Mouse (Mus musculus): Measurements from ENCODE around the gene Nudt3. TPM values are rescaled to one million over a fixed set of nuclear protein-coding genes. Genes with fewer than 3 reads are reported as not detected.
A peak's percentile ranks its signal among the peaks of the same experiment; 100 is the strongest.

The Nudt3 gene
- polyA plus RNA-seq, 1 experiment from 2014 or later: 70.2 TPM

DNA sequence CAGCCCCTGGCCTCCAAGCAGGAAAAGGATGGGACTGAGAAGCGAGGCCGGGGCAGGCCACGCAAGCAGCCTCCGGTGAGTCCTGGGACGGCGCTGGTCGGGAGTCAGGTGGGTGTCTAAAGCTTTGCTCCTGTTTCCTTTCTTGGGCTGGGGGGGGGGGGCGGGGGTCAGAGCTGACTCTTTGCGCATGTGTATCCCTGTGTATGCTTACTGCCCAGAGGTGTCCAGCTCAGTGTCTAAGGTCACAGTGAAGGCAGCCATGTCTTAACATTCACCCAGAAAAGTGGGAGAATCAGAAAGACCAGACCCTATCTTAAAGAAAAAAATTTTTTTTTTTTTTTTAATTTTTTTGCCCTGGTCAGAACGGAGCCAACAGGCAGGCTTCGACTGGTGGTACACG, 63.7 kb downstream of the Nudt3 start:
- Histone ChIP-seq H3K9me3 (replicated peaks; ENCODE audit: low read length) (no peaks in the 10 kb centered on the region), H3K4me2 (ENCODE audit: low read length) (no peak overlapping the region), H3K27me3 (ENCODE audit: insufficient read depth, low read length) (no peaks in the 10 kb centered on the region), H3K4me3 (replicated peaks; ENCODE audit: low read depth, low read length) (no peak overlapping the region), H3K36me3 (ENCODE audit: insufficient read depth, low read length) (no peaks in the 10 kb centered on the region; the same call in 1 of the 2 replicates), H3K4me1 (replicated peaks; ENCODE audit: insufficient read depth, low read length) (peaks cover 20% of the 10 kb centered on the region), H3K9ac (ENCODE audit: low read depth, low read length) (no peak overlapping the region), H3K27ac (no peak overlapping the region)
- TF ChIP-seq CTCF (IDR thresholded peaks at IDR 0.05; ENCODE audit: low read depth): no peak
- WGBS: 69% methylated on average over 10 of the region's 12 CpGs
- DNase-seq (ENCODE audit: low spot score) (no peak), ATAC-seq (replicated peaks; ENCODE audit: low FRiP score, low read depth) (no peak)

DNA sequence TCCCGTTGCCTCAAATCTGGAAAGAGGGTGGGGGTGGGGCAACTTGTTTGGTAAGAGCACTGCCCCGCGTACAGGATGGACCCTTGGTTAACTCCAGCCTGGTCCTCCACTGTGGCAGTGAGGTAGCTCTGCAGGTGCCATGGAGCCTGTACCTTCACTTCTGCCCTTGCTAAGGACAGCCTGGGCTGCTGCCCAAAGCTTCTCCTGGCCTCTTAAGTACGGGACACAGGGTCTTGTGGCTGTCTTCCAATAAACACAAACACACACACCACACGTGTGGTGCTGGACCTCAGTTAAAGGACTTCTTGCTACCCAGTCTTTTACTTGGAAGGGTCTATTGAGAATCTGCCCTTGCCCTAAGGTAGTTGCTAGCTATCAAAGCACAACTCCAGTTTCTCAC, 64.5 kb downstream of the Nudt3 start:
- DNase-seq (ENCODE audit: low spot score): no peak
- Histone ChIP-seq H3K36me3 (ENCODE audit: insufficient read depth, low read length) (no peaks in the 10 kb centered on the region; the same call in 1 of the 2 replicates), H3K9ac (ENCODE audit: low read depth, low read length) (no peak overlapping the region), H3K9me3 (replicated peaks; ENCODE audit: low read length) (no peaks in the 10 kb centered on the region), H3K27ac (no peak overlapping the region), H3K4me2 (ENCODE audit: low read length) (peak overlapping the region; percentile 91), H3K27me3 (ENCODE audit: insufficient read depth, low read length) (no peaks in the 10 kb centered on the region), H3K4me3 (replicated peaks; ENCODE audit: low read depth, low read length) (no peak overlapping the region), H3K4me1 (replicated peaks; ENCODE audit: insufficient read depth, low read length) (peaks cover 18% of the 10 kb centered on the region)
- no peak for ATAC-seq (replicated peaks; ENCODE audit: low FRiP score, low read depth)
- WGBS: 15% methylated on average over 5 of the region's 5 CpGs
- no peak for TF ChIP-seq CTCF (IDR thresholded peaks at IDR 0.05; ENCODE audit: low read depth)

DNA sequence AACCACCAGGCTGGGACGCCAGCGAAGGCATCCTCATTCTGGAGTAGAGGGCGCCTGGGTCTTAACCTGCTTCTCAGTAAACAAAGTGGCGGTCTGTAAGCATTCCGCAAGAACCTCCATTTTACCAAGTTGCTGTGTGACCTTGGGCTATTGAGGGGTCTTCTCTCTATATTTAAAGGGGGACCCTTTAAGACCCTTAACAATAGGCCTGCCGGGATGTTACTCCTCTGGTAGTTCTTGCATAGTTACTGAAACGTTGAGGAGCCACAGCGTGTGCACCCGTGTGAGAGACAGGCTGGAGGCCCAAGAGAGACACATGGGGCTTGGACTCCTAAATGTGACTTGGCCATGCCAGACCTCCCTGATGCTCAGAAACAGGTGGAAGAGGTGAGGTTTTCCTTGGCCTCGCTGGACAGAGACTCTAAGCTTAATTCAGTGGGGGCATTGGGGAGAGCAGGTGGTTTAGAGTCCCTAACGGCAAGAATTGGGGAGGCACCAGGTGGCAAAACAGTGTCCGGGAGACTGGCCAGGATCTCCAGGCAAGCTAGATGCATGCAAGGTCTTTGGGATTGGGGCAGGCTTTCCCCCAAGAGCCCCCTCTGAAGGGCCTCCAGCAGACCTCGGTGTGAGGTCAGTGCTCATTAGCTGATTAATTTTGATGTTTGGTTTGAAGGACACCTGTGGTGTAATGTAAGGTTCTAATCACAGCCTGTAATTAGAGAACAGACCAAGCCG, 65.2 kb downstream of the Nudt3 start:
- Histone ChIP-seq H3K36me3 (ENCODE audit: insufficient read depth, low read length) (no peaks in the 10 kb centered on the region), H3K4me2 (ENCODE audit: low read length) (peak overlapping the region; percentile 91), H3K4me3 (replicated peaks; ENCODE audit: low read depth, low read length) (peak overlapping the region; percentile 77), H3K9me3 (replicated peaks; ENCODE audit: low read length) (no peaks in the 10 kb centered on the region), H3K27me3 (ENCODE audit: insufficient read depth, low read length) (no peaks in the 10 kb centered on the region), H3K27ac (peak overlapping the region; percentile 96), H3K9ac (ENCODE audit: low read depth, low read length) (peak overlapping the region; percentile 88), H3K4me1 (replicated peaks; ENCODE audit: insufficient read depth, low read length) (peaks cover 18% of the 10 kb centered on the region)
- no peak for TF ChIP-seq CTCF (IDR thresholded peaks at IDR 0.05; ENCODE audit: low read depth)
- 13% methylated on average over 14 of the region's 14 CpGs for WGBS
- DNase-seq (ENCODE audit: low spot score): no peak
- ATAC-seq (replicated peaks; ENCODE audit: low FRiP score, low read depth): no peak

DNA sequence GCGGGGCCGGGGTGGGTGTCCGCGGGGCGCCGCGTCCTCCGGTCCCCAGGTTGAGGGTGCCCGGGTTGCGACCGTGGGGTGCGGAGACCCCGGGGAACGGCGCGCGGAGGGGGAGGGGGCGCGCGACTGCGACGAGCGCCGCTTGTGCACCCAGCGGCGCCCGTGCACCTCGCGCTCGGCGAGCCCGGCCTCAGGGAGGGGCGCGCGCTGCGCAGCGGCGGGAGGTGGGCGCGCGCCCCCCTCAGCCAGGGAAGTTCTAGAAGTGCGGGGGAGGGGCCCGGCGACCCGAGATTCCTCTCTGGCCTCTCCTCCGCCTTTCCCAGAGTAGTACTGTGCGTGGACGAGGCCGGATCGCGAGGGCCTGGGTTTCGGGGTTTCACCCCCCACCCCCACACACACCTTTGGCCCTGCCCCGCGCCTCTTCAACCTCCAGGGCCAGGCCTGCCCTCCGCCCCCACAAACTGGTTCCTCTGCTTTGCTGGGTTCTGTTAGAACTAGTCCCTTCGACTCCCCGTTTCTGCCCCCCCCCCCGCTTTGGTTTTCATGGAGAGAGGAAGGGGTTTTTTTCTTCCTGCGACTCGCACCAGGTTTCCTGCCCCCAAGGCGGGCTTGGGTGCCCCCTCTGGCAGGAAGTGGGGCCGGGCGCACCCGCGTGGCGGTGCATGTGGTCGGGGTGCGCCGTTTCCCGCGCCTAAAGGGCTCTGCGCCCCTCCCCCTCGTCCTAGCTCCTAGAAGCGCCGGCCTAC, 65.9 kb downstream of the Nudt3 start:
- Histone ChIP-seq H3K4me3 (replicated peaks; ENCODE audit: low read depth, low read length) (peak overlapping the region; percentile 77), H3K36me3 (ENCODE audit: insufficient read depth, low read length) (no peaks in the 10 kb centered on the region), H3K9me3 (replicated peaks; ENCODE audit: low read length) (no peaks in the 10 kb centered on the region), H3K27me3 (ENCODE audit: insufficient read depth, low read length) (no peaks in the 10 kb centered on the region), H3K27ac (peak overlapping the region; percentile 96), H3K4me1 (replicated peaks; ENCODE audit: insufficient read depth, low read length) (peaks cover 18% of the 10 kb centered on the region), H3K9ac (ENCODE audit: low read depth, low read length) (peak overlapping the region; percentile 88), H3K4me2 (ENCODE audit: low read length) (peak overlapping the region; percentile 91)
- WGBS: 3% methylated on average over 48 of the region's 75 CpGs
- peak; percentile 78 for DNase-seq (ENCODE audit: low spot score)
- peak; percentile 37; the same call in 1 of the 2 replicates for TF ChIP-seq CTCF (IDR thresholded peaks at IDR 0.05; ENCODE audit: low read depth)
- ATAC-seq (replicated peaks; ENCODE audit: low FRiP score, low read depth): 0 out of 2 replicates have a peak, but pooled peaks have one; percentile 9

DNA sequence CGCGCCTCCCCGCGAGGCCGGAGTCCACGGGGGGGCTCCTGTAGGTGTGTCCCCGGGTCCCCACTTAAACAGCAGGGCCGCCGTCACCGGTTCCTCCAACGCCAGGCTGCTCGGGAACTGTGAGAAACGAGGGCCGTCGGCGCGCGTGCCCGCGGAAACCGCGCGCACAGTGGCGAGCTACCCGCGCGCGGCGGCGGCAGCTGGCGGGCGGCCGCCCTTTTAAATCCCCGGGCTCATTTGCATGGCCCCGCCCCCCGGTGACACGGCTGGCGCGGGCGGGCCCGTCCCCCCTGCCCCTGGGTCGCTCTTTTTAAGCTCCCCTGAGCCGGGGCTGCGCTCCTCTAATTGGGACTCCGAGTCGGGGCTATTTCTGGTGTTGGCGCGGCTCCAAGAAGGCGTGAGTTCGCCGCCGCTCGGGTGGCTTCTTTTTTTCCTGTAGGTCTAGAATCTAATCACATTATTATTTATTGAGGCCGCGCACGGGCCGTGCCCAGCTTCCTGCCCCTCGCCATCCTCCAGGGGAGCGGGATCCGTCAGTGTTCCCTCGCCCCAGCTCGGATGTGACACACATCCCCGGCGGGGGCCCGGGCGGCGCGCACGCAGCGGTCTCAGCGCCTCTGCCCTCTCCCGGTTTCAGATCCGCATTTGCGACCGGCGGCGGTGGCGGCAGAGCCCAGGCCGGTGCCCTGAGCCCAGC, 66.8 kb downstream of the Nudt3 start, which contains the start of gene Hmga1:
Gene Hmga1 (plus strand): TSS at position 183 of the 697 bp plus-strand sequence.
- peak within 1 kb of the TSS; percentile 88 for H3K9ac ChIP-seq (ENCODE audit: low read depth, low read length)
- TF ChIP-seq CTCF (IDR thresholded peaks at IDR 0.05; ENCODE audit: low read depth): no peak
- no peaks in the 10 kb centered on the region for H3K9me3 ChIP-seq (replicated peaks; ENCODE audit: low read length)
- under 1% methylated on average over 78 of the region's 79 CpGs for WGBS
- no peaks in the 10 kb centered on the region for H3K36me3 ChIP-seq (ENCODE audit: insufficient read depth, low read length)
- H3K27ac ChIP-seq: peak within 1 kb of the TSS; percentile 96
- H3K4me1 ChIP-seq (replicated peaks; ENCODE audit: insufficient read depth, low read length): peaks cover 18% of the 10 kb centered on the region
- H3K4me3 ChIP-seq (replicated peaks; ENCODE audit: low read depth, low read length): peak within 1 kb of the TSS; percentile 77
- H3K27me3 ChIP-seq (ENCODE audit: insufficient read depth, low read length): no peaks in the 10 kb centered on the region
- ATAC-seq (replicated peaks; ENCODE audit: low FRiP score, low read depth) (peak; percentile 62), DNase-seq (ENCODE audit: low spot score) (peak; percentile 90)
- peak within 1 kb of the TSS; percentile 91 for H3K4me2 ChIP-seq (ENCODE audit: low read length)
